Mouse (Mus musculus): ENCODE data around the gene Otub1. TPM values are rescaled to one million over a fixed set of nuclear protein-coding genes. Genes with fewer than 3 reads are reported as not detected.

Gene Otub1
- total and polyA plus RNA-seq, 3 experiments, result 103 to 285 (median 194) TPM

DNA sequence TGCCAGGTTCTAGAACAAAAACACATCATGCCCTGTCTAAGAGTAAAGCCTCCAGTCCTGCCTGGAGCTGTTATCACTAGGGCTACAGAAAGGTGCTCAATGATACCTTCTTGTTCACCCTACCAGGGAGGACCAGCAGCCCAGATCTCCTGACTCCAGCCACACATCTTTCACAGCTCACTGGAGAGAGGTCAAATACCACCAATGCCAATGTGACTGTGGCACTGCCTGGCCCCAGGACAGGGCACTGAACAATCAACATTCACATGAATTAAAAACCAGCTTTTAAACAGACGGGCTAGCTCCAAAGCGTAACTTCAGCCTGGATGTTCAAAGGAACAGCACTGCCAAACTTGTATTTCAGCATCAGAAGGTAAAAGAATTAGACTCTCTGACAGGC is 29.9 kb upstream of the Otub1 start:
- Histone ChIP-seq H3K9ac (ENCODE audit: control insufficient read depth, low read depth, low read length, poor library complexity, severe bottlenecking) (no peak overlapping the region), H3K4me1 (ENCODE audit: control insufficient read depth in 1 of 2, insufficient read depth in 2 of 2, low read length in 2 of 2) (peaks cover 0 to 10% of the 10 kb centered on the region in 2 experiments; a peak in 2 of 4 replicates), H3K79me2 (ENCODE audit: control insufficient read depth, insufficient read depth, low read length, poor library complexity) (peaks cover 43% of the 10 kb centered on the region), H3K27ac (ENCODE audit: control insufficient read depth, low read depth, low read length) (no peak overlapping the region), H3K36me3 (ENCODE audit: control insufficient read depth in 1 of 2, insufficient read depth in 2 of 2, low read length in 2 of 2) (peaks cover 6 to 18% of the 10 kb centered on the region in 2 experiments), H3K27me3 (ENCODE audit: control insufficient read depth in 1 of 2, insufficient read depth in 2 of 2, low read length in 2 of 2) (no peaks in the 10 kb centered on the region), H3K9me3 (replicated peaks; ENCODE audit: insufficient read depth, low read length) (no peaks in the 10 kb centered on the region), H3K4me3 (ENCODE audit: control insufficient read depth in 1 of 2, insufficient read depth in 1 of 2, low read depth in 2 of 2, low read length in 2 of 2) (no peak overlapping the region)
- TF ChIP-seq MXI1 (IDR thresholded peaks at IDR 0.05; ENCODE audit: low read depth, low read length) (no peak), ZNF384 (IDR thresholded peaks at IDR 0.05; ENCODE audit: low read depth, low read length) (no peak), POLR2AphosphoS5 (IDR thresholded peaks at IDR 0.05; ENCODE audit: borderline replicate concordance, low read depth, low read length) (no peak), ETS1 (IDR thresholded peaks at IDR 0.05; ENCODE audit: low read depth, low read length) (no peak), RCOR1 (IDR thresholded peaks at IDR 0.05; ENCODE audit: low read depth, low read length) (no peak)
- no peak for DNase-seq (ENCODE audit: low read depth, low spot score)

DNA sequence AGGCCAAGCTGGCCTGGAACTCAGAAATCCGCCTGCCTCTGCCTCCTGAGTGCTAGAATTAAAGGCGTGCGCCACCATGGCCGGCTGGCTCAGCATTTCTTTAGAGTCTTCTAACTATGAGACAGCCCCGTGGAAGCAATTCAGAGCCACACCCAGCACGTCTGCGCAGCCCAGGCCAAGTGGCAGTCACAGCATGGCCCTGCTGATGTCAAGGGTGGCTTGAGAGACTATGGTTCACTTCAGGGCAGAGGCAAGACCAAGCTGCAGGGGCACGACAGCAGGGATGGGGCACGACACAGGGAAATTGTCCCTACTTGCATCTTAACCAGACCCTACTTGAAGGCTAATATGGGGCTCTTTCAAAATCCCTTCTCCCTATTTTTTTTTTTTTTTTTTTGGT is 29.3 kb upstream of the Otub1 start:
- Histone ChIP-seq H3K79me2 (ENCODE audit: control insufficient read depth, insufficient read depth, low read length, poor library complexity) (peaks cover 38% of the 10 kb centered on the region), H3K4me1 (ENCODE audit: control insufficient read depth in 1 of 2, insufficient read depth in 2 of 2, low read length in 2 of 2) (peaks cover 0 to 10% of the 10 kb centered on the region in 2 experiments; a peak in 2 of 4 replicates)

DNA sequence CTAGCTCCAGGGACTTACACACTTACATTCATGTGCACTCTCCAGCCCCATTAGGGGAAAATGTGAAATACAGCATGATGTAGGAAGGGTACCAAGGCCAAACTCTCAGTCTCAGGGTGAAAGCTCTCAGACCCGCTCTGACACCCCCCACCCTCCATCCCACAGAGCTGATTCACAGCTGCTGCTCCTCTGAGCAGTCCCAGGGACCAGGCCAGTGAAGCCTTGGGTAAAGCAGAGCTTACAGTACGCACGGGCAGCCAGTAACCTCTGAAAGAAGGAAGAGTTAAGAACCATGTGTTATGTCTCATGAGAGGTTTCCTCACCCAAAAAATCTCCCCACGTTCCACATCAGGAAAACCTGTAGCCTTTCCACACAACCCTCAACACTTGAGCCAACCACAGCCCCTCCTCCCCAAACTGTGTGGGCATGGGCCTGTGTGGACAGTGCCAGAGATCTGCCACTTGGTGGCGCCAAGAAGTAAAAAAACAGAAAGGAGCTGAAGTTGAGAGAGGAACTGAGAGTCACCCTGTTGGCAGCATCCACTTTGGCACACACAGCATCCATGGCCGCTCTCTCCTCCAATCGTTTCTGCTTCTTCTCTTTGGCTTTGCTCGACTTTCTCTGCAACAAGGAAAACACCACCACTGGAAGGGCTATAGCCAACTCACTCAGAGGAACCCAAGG is 28.6 kb upstream of the Otub1 start:
- DNase-seq (ENCODE audit: low read depth, low spot score), result peak; percentile 79
- H3K27me3 ChIP-seq (ENCODE audit: control insufficient read depth in 1 of 2, insufficient read depth in 2 of 2, low read length in 2 of 2), result no peaks in the 10 kb centered on the region
- H3K4me1 ChIP-seq (ENCODE audit: control insufficient read depth in 1 of 2, insufficient read depth in 2 of 2, low read length in 2 of 2), result peaks cover 0 to 7% of the 10 kb centered on the region in 2 experiments; a peak in 2 of 4 replicates
- no peak overlapping the region for H3K9ac ChIP-seq (ENCODE audit: control insufficient read depth, low read depth, low read length, poor library complexity, severe bottlenecking)
- no peak overlapping the region for H3K27ac ChIP-seq (ENCODE audit: control insufficient read depth, low read depth, low read length)
- peaks cover 31% of the 10 kb centered on the region for H3K79me2 ChIP-seq (ENCODE audit: control insufficient read depth, insufficient read depth, low read length, poor library complexity)
- no peak overlapping the region for H3K4me3 ChIP-seq (ENCODE audit: control insufficient read depth in 1 of 2, insufficient read depth in 1 of 2, low read depth in 2 of 2, low read length in 2 of 2)
- TF ChIP-seq SMC3 (IDR thresholded peaks at IDR 0.05; ENCODE audit: low read depth, low read length) (peak; percentile 83), NRF1 (IDR thresholded peaks at IDR 0.05; ENCODE audit: insufficient read depth, low read depth, low read length, poor library complexity, severe bottlenecking) (no peak), ETS1 (IDR thresholded peaks at IDR 0.05; ENCODE audit: low read depth, low read length) (no peak), ZC3H11A (IDR thresholded peaks at IDR 0.05; ENCODE audit: low read depth, low read length) (peak; percentile 44), JUND (IDR thresholded peaks at IDR 0.05; ENCODE audit: low read depth, low read length) (0 out of 2 replicates have a peak, but pooled peaks have one; percentile 13), ZNF384 (IDR thresholded peaks at IDR 0.05; ENCODE audit: low read depth, low read length) (peak; percentile 32; the same call in 1 of the 2 replicates), TBP (IDR thresholded peaks at IDR 0.05; ENCODE audit: low read depth, low read length) (no peak), RAD21 (IDR thresholded peaks at IDR 0.05; ENCODE audit: low read depth, low read length) (peak; percentile 71), MAZ (IDR thresholded peaks at IDR 0.05; ENCODE audit: low read depth, low read length) (peak; percentile 47; the same call in 1 of the 2 replicates), HCFC1 (IDR thresholded peaks at IDR 0.05; ENCODE audit: low read depth, low read length) (no peak), POLR2A (IDR thresholded peaks at IDR 0.05; ENCODE audit: control insufficient read depth in 1 of 2, insufficient read depth in 1 of 2, low read depth in 1 of 2, low read length in 2 of 2, poor library complexity in 1 of 2) (peak in 1 of 2 experiments; percentile 31; a peak in 1 of 4 replicates), CTCF (IDR thresholded peaks at IDR 0.05 in 2 of 3, conservative IDR thresholded peaks at IDR 0.05 in 1 of 3; ENCODE audit: control insufficient read depth in 1 of 3, insufficient read depth in 1 of 3, low read depth in 2 of 3, low read length in 3 of 3, poor library complexity in 1 of 3, severe bottlenecking in 1 of 3) (peak; percentile 73 to 94 (median 74)), MYB (IDR thresholded peaks at IDR 0.05; ENCODE audit: low read depth, low read length) (no peak), MEF2A (IDR thresholded peaks at IDR 0.05; ENCODE audit: extremely low read depth, insufficient replicate concordance, low read depth, low read length, poor library complexity, severe bottlenecking) (no peak)
- no peaks in the 10 kb centered on the region for H3K9me3 ChIP-seq (replicated peaks; ENCODE audit: insufficient read depth, low read length)
- peaks cover 6 to 15% of the 10 kb centered on the region in 2 experiments for H3K36me3 ChIP-seq (ENCODE audit: control insufficient read depth in 1 of 2, insufficient read depth in 2 of 2, low read length in 2 of 2)

More for the DNA sequence above, 29.3 kb upstream of the Otub1 start:
- Histone ChIP-seq H3K9ac (ENCODE audit: control insufficient read depth, low read depth, low read length, poor library complexity, severe bottlenecking) (no peak overlapping the region), H3K36me3 (ENCODE audit: control insufficient read depth in 1 of 2, insufficient read depth in 2 of 2, low read length in 2 of 2) (peaks cover 6 to 18% of the 10 kb centered on the region in 2 experiments), H3K27me3 (ENCODE audit: control insufficient read depth in 1 of 2, insufficient read depth in 2 of 2, low read length in 2 of 2) (no peaks in the 10 kb centered on the region), H3K9me3 (replicated peaks; ENCODE audit: insufficient read depth, low read length) (no peaks in the 10 kb centered on the region), H3K27ac (ENCODE audit: control insufficient read depth, low read depth, low read length) (no peak overlapping the region), H3K4me3 (ENCODE audit: control insufficient read depth in 1 of 2, insufficient read depth in 1 of 2, low read depth in 2 of 2, low read length in 2 of 2) (no peak overlapping the region)
- no peak for DNase-seq (ENCODE audit: low read depth, low spot score)
- TF ChIP-seq MEF2A (IDR thresholded peaks at IDR 0.05; ENCODE audit: extremely low read depth, insufficient replicate concordance, low read depth, low read length, poor library complexity, severe bottlenecking), result no peak
- TF ChIP-seq ZC3H11A (IDR thresholded peaks at IDR 0.05; ENCODE audit: low read depth, low read length), result no peak
- no peak for TF ChIP-seq ETS1 (IDR thresholded peaks at IDR 0.05; ENCODE audit: low read depth, low read length)
- TF ChIP-seq TCF12 (IDR thresholded peaks at IDR 0.05; ENCODE audit: low read depth, low read length), result no peak
- TF ChIP-seq UBTF (IDR thresholded peaks at IDR 0.05; ENCODE audit: borderline replicate concordance, insufficient read depth, low read depth, low read length), result no peak
- no peak for TF ChIP-seq MYB (IDR thresholded peaks at IDR 0.05; ENCODE audit: low read depth, low read length)
- no peak for TF ChIP-seq POLR2AphosphoS5 (IDR thresholded peaks at IDR 0.05; ENCODE audit: borderline replicate concordance, low read depth, low read length)
- TF ChIP-seq CHD1 (IDR thresholded peaks at IDR 0.05; ENCODE audit: low read depth, low read length), result no peak
- no peak for TF ChIP-seq MAX (IDR thresholded peaks at IDR 0.05; ENCODE audit: low read length)
- no peak for TF ChIP-seq CHD2 (IDR thresholded peaks at IDR 0.05; ENCODE audit: low read length)
- no peak for TF ChIP-seq USF2 (IDR thresholded peaks at IDR 0.05; ENCODE audit: borderline replicate concordance in 1 of 2, insufficient read depth in 1 of 2, low read depth in 1 of 2, low read length in 2 of 2)
- TF ChIP-seq ELF1 (IDR thresholded peaks at IDR 0.05; ENCODE audit: low read depth, low read length), result no peak
- no peak for TF ChIP-seq MAZ (IDR thresholded peaks at IDR 0.05; ENCODE audit: low read depth, low read length)
- no peak for TF ChIP-seq ZNF384 (IDR thresholded peaks at IDR 0.05; ENCODE audit: low read depth, low read length)
- TF ChIP-seq RCOR1 (IDR thresholded peaks at IDR 0.05; ENCODE audit: low read depth, low read length), result no peak
- TF ChIP-seq GATA1 (IDR thresholded peaks at IDR 0.05; ENCODE audit: low read depth, low read length), result no peak
- no peak for TF ChIP-seq ZMIZ1 (IDR thresholded peaks at IDR 0.05; ENCODE audit: low read depth, low read length)
